ENCODE assay signal across 9 mouse cellular contexts in genomic region chr1:40325711-40326327, GRCm38 (mm10). TPM values are rescaled to one million over a fixed set of nuclear protein-coding genes. Genes with fewer than 3 reads are reported as not detected.
DNase-seq lines count a peak whose midpoint lies in the region; ATAC-seq and TF ChIP-seq lines count a peak whose summit lies in the region.
"Had no signal": no experiment of that assay in that cellular context is flagged by ENCODE, and none has a peak within 500 bp of the region (broad histone marks: within the 10 kb centered on the region; RNA-seq: fewer than 3 reads in every experiment).

No protein-coding gene starts in this region.

- H3K4me2 ChIP-seq in kidney, embryonic 16.5 days (replicated peaks; ENCODE audit: low read depth, low read length), result peak overlapping the region; percentile 74
- peak overlapping the region; percentile 93 for H3K4me2 ChIP-seq in hindbrain, embryonic 15.5 days
- peak overlapping the region; percentile 93 for H3K4me2 ChIP-seq in midbrain, postnatal 0 days (ENCODE audit: low read depth, low read length, poor library complexity, severe bottlenecking)

- no peak for TF ChIP-seq CTCF in midbrain, postnatal 0 days (IDR thresholded peaks at IDR 0.05)

- H3K27me3 ChIP-seq in kidney, embryonic 16.5 days (ENCODE audit: insufficient read depth, low read length), result peaks cover 23% of the 10 kb centered on the region
- H3K27me3 ChIP-seq in hindbrain, embryonic 15.5 days, result peaks cover 34% of the 10 kb centered on the region
- peaks cover 21% of the 10 kb centered on the region for H3K27me3 ChIP-seq in midbrain, postnatal 0 days (ENCODE audit: insufficient read depth, low read length)

- peaks cover 14% of the 10 kb centered on the region; the same call in 1 of the 2 replicates for H3K4me1 ChIP-seq in kidney, embryonic 16.5 days (ENCODE audit: insufficient read depth, low read length)
- H3K4me1 ChIP-seq in hindbrain, embryonic 15.5 days (replicated peaks), result peaks cover 12% of the 10 kb centered on the region
- H3K4me1 ChIP-seq in midbrain, postnatal 0 days (ENCODE audit: insufficient read depth, low read length), result peaks cover 7% of the 10 kb centered on the region

- peak overlapping the region; percentile 58 for H3K9ac ChIP-seq in kidney, embryonic 16.5 days (replicated peaks; ENCODE audit: low read length)
- H3K9ac ChIP-seq in hindbrain, embryonic 15.5 days, result peak overlapping the region; percentile 22; the same call in 1 of the 2 replicates
- H3K9ac ChIP-seq in midbrain, postnatal 0 days (replicated peaks; ENCODE audit: low read length, poor library complexity, severe bottlenecking), result peak overlapping the region; percentile 51

- peak; percentile 44; the same call in 1 of the 2 replicates for ATAC-seq in kidney, embryonic 16.5 days (ENCODE audit: low FRiP score, low TSS enrichment)
- no peak for ATAC-seq in hindbrain, embryonic 15.5 days (ENCODE audit: low FRiP score, low read depth)
- no peak for ATAC-seq in midbrain, postnatal 0 days (ENCODE audit: low FRiP score)

- no peaks in the 10 kb centered on the region for H3K36me3 ChIP-seq in kidney, embryonic 16.5 days (ENCODE audit: insufficient read depth, low read length)
- H3K36me3 ChIP-seq in hindbrain, embryonic 15.5 days, result no peaks in the 10 kb centered on the region
- no peaks in the 10 kb centered on the region for H3K36me3 ChIP-seq in midbrain, postnatal 0 days (ENCODE audit: insufficient read depth, low read length)

- H3K27ac ChIP-seq in kidney, embryonic 16.5 days (ENCODE audit: low read length), result no peak overlapping the region
- H3K27ac ChIP-seq in hindbrain, embryonic 15.5 days (replicated peaks), result no peak overlapping the region
- H3K27ac ChIP-seq in midbrain, postnatal 0 days (ENCODE audit: low read depth, low read length), result no peak overlapping the region
- H3K27ac ChIP-seq: macrophage had no signal

- no peak for DNase-seq in kidney, postnatal 25 days
- peak; percentile 41 for DNase-seq in embryo, embryonic 11 days
- DNase-seq in midbrain, postnatal 0 days (ENCODE audit: low spot score), result no peak
- DNase-seq in B cell, adult 2 months, result no peak
- no peak for DNase-seq in cerebellum, adult 11 months
- no peak for DNase-seq in natural killer cell, adult 2 months (ENCODE audit: low spot score in 2 of 2)

- 4% methylated on average over 29 of the region's 29 CpGs for WGBS in kidney, embryonic 16.5 days
- WGBS in hindbrain, embryonic 15.5 days, result 3% methylated on average over 29 of the region's 29 CpGs
- 5% methylated on average over 29 of the region's 29 CpGs for WGBS in midbrain, postnatal 0 days

- no peaks in the 10 kb centered on the region for H3K9me3 ChIP-seq in kidney, embryonic 16.5 days (ENCODE audit: low read length)
- no peaks in the 10 kb centered on the region for H3K9me3 ChIP-seq in hindbrain, embryonic 15.5 days
- no peaks in the 10 kb centered on the region for H3K9me3 ChIP-seq in midbrain, postnatal 0 days (ENCODE audit: low read length)

- H3K4me3 ChIP-seq in kidney, embryonic 16.5 days (ENCODE audit: low read length), result peak overlapping the region; percentile 52
- H3K4me3 ChIP-seq in hindbrain, embryonic 15.5 days, result peak overlapping the region; percentile 42
- peak overlapping the region; percentile 44 for H3K4me3 ChIP-seq in midbrain, postnatal 0 days (ENCODE audit: low read depth, low read length)

RNA-seq across cellular contexts. Expression of gene Il1rl2, which starts 1.4 kb away (rescaled TPM):
- 10.4 and 10.5 TPM in 2 replicates for polyA plus RNA-seq in kidney, embryonic 16.5 days (2015; fragmentation: Nextera tagmentation; extraction: Ambion mirVana)
- polyA plus RNA-seq in hindbrain, embryonic 15.5 days (2015; fragmentation: Nextera tagmentation; extraction: Ambion mirVana), result 0.75 and 0.83 TPM in 2 replicates
- total RNA-seq in midbrain, postnatal 0 days (2014; rRNA removed), result 0.38 and 0.82 TPM in 2 replicates
- polyA plus RNA-seq in midbrain, postnatal 0 days (2015; fragmentation: Nextera tagmentation; extraction: Ambion mirVana), result 0.47 and 0.84 TPM in 2 replicates
